Mouse (Mus musculus): ENCODE measurements around the gene Cds2. TPM values are rescaled to one million over a fixed set of nuclear protein-coding genes. Genes with fewer than 3 reads are reported as not detected.
A peak's percentile ranks its signal among the peaks of the same experiment; 100 is the strongest.
"Not testable (repeated sequence)": the region's sequence is repeated elsewhere in the genome, so short reads cannot be mapped to it uniquely, and the experiment has no call there.

Cds2 gene
- polyA plus RNA-seq, 1 experiment from 2014 or later = 20.4 TPM

- no peaks in the 10 kb centered on the region for H3K27me3 ChIP-seq (ENCODE audit: insufficient read depth, poor library complexity, severe bottlenecking)
- peaks cover 41% of the 10 kb centered on the region for H3K36me3 ChIP-seq
- WGBS = 88% methylated on average over 6 of the region's 6 CpGs
- H3K4me3 ChIP-seq = no peak overlapping the region
- no peaks in the 10 kb centered on the region for H3K4me1 ChIP-seq
- H3K27ac ChIP-seq = no peak overlapping the region
- no peaks in the 10 kb centered on the region for H3K9me3 ChIP-seq
- DNase-seq (ENCODE audit: low spot score) = no peak
Observed at GRCm38 (mm10) chr2:132308829-132309228, 45.9 kb downstream of the Cds2 start.

- Histone ChIP-seq H3K4me3 (no peak overlapping the region), H3K27ac (no peak overlapping the region), H3K4me1 (no peaks in the 10 kb centered on the region), H3K27me3 (ENCODE audit: insufficient read depth, poor library complexity, severe bottlenecking) (no peaks in the 10 kb centered on the region), H3K36me3 (peaks cover 36% of the 10 kb centered on the region), H3K9me3 (no peaks in the 10 kb centered on the region)
- no peak for DNase-seq (ENCODE audit: low spot score)
- WGBS = 88% methylated on average over 6 of the region's 6 CpGs
Observed at GRCm38 (mm10) chr2:132309398-132309930, 46.5 kb downstream of the Cds2 start.

GRCm38 (mm10) chr2:132312616-132313015, 49.7 kb downstream of the Cds2 start:
- DNase-seq (ENCODE audit: low spot score) = no peak
- Histone ChIP-seq H3K27me3 (ENCODE audit: insufficient read depth, poor library complexity, severe bottlenecking) (no peaks in the 10 kb centered on the region), H3K4me1 (no peaks in the 10 kb centered on the region), H3K27ac (no peak overlapping the region), H3K36me3 (peaks cover 14% of the 10 kb centered on the region; the same call in 1 of the 2 replicates), H3K9me3 (no peaks in the 10 kb centered on the region), H3K4me3 (no peak overlapping the region)
- 75% methylated on average over 5 of the region's 5 CpGs for WGBS

- H3K27ac ChIP-seq = no peak overlapping the region
- H3K27me3 ChIP-seq (ENCODE audit: insufficient read depth, poor library complexity, severe bottlenecking) = no peaks in the 10 kb centered on the region
- H3K9me3 ChIP-seq = no peaks in the 10 kb centered on the region
- no peaks in the 10 kb centered on the region for H3K4me1 ChIP-seq
- 92% methylated on average over 2 of the region's 2 CpGs for WGBS
- peaks cover 12% of the 10 kb centered on the region; the same call in 1 of the 2 replicates for H3K36me3 ChIP-seq
- DNase-seq (ENCODE audit: low spot score) = no peak
- no peak overlapping the region for H3K4me3 ChIP-seq
Observed at GRCm38 (mm10) chr2:132313568-132313967, 50.6 kb downstream of the Cds2 start.

- WGBS = 84% methylated on average over 8 of the region's 8 CpGs
- H3K27ac ChIP-seq; H3K4me1 ChIP-seq; H3K27me3 ChIP-seq (ENCODE audit: insufficient read depth, poor library complexity, severe bottlenecking); H3K9me3 ChIP-seq; H3K4me3 ChIP-seq; DNase-seq (ENCODE audit: low spot score); H3K36me3 ChIP-seq: not testable (repeated sequence)
Observed at GRCm38 (mm10) chr2:132314057-132314456, 51.1 kb downstream of the Cds2 start.

GRCm38 (mm10) chr2:132316041-132316808, 53.3 kb downstream of the Cds2 start:
- peak; percentile 80 for DNase-seq (ENCODE audit: low spot score)
- 35% methylated on average over 8 of the region's 8 CpGs for WGBS
- Histone ChIP-seq H3K4me1 (no peaks in the 10 kb centered on the region), H3K27me3 (ENCODE audit: insufficient read depth, poor library complexity, severe bottlenecking) (no peaks in the 10 kb centered on the region), H3K27ac (no peak overlapping the region), H3K9me3 (no peaks in the 10 kb centered on the region), H3K4me3 (no peak overlapping the region), H3K36me3 (0 out of 2 replicates have a peak, but pooled peaks cover 7% of the 10 kb centered on the region)

GRCm38 (mm10) chr2:132317178-132317577, 54.2 kb downstream of the Cds2 start:
- no peak overlapping the region for H3K4me3 ChIP-seq
- H3K36me3 ChIP-seq = 0 out of 2 replicates have a peak, but pooled peaks cover under 1% of the 10 kb centered on the region
- DNase-seq (ENCODE audit: low spot score) = no peak
- WGBS = 76% methylated on average over 1 of the region's 1 CpGs
- H3K27ac ChIP-seq = no peak overlapping the region
- H3K4me1 ChIP-seq = no peaks in the 10 kb centered on the region
- H3K27me3 ChIP-seq (ENCODE audit: insufficient read depth, poor library complexity, severe bottlenecking) = no peaks in the 10 kb centered on the region
- no peaks in the 10 kb centered on the region for H3K9me3 ChIP-seq

GRCm38 (mm10) chr2:132320516-132320915, 57.6 kb downstream of the Cds2 start:
- no peak for DNase-seq (ENCODE audit: low spot score)
- Histone ChIP-seq H3K4me1 (no peaks in the 10 kb centered on the region), H3K9me3 (no peaks in the 10 kb centered on the region), H3K27me3 (ENCODE audit: insufficient read depth, poor library complexity, severe bottlenecking) (no peaks in the 10 kb centered on the region), H3K27ac (no peak overlapping the region), H3K4me3 (no peak overlapping the region), H3K36me3 (no peaks in the 10 kb centered on the region)
- 74% methylated on average over 5 of the region's 5 CpGs for WGBS

- Histone ChIP-seq H3K36me3 (no peaks in the 10 kb centered on the region), H3K4me3 (no peak overlapping the region), H3K9me3 (no peaks in the 10 kb centered on the region), H3K4me1 (no peaks in the 10 kb centered on the region), H3K27ac (no peak overlapping the region), H3K27me3 (ENCODE audit: insufficient read depth, poor library complexity, severe bottlenecking) (no peaks in the 10 kb centered on the region)
- DNase-seq (ENCODE audit: low spot score) = no peak
- 50% methylated on average over 4 of the region's 4 CpGs for WGBS
Observed at GRCm38 (mm10) chr2:132323541-132323940, 60.6 kb downstream of the Cds2 start.

GRCm38 (mm10) chr2:132337202-132337601, 74.3 kb downstream of the Cds2 start:
- H3K27ac ChIP-seq = no peak overlapping the region
- H3K9me3 ChIP-seq = no peaks in the 10 kb centered on the region
- no peaks in the 10 kb centered on the region for H3K27me3 ChIP-seq (ENCODE audit: insufficient read depth, poor library complexity, severe bottlenecking)
- H3K36me3 ChIP-seq = no peaks in the 10 kb centered on the region
- 0 out of 2 replicates have a peak, but pooled peaks cover 4% of the 10 kb centered on the region for H3K4me1 ChIP-seq
- WGBS = 86% methylated on average over 2 of the region's 2 CpGs
- no peak overlapping the region for H3K4me3 ChIP-seq
- no peak for DNase-seq (ENCODE audit: low spot score)

GRCm38 (mm10) chr2:132340350-132340749, 77.4 kb downstream of the Cds2 start:
- DNase-seq (ENCODE audit: low spot score) = no peak
- Histone ChIP-seq H3K9me3 (no peaks in the 10 kb centered on the region), H3K4me3 (no peak overlapping the region), H3K27me3 (ENCODE audit: insufficient read depth, poor library complexity, severe bottlenecking) (no peaks in the 10 kb centered on the region), H3K4me1 (0 out of 2 replicates have a peak, but pooled peaks cover 4% of the 10 kb centered on the region), H3K27ac (no peak overlapping the region), H3K36me3 (no peaks in the 10 kb centered on the region)
- 33% methylated on average over 2 of the region's 2 CpGs for WGBS

GRCm38 (mm10) chr2:132341293-132341692, 78.3 kb downstream of the Cds2 start:
- H3K4me1 ChIP-seq = 0 out of 2 replicates have a peak, but pooled peaks cover 4% of the 10 kb centered on the region
- WGBS = 74% methylated on average over 3 of the region's 3 CpGs
- no peaks in the 10 kb centered on the region for H3K9me3 ChIP-seq
- H3K36me3 ChIP-seq = no peaks in the 10 kb centered on the region
- DNase-seq (ENCODE audit: low spot score) = no peak
- H3K27me3 ChIP-seq (ENCODE audit: insufficient read depth, poor library complexity, severe bottlenecking) = no peaks in the 10 kb centered on the region
- no peak overlapping the region for H3K27ac ChIP-seq
- no peak overlapping the region for H3K4me3 ChIP-seq

- no peak for DNase-seq (ENCODE audit: low spot score)
- 88% methylated on average over 11 of the region's 11 CpGs for WGBS
Observed at GRCm38 (mm10) chr2:132343846-132344245, 80.9 kb downstream of the Cds2 start.

More at GRCm38 (mm10) chr2:132343846-132344245, 80.9 kb downstream of the Cds2 start:
- H3K4me1 ChIP-seq = no peaks in the 10 kb centered on the region
- H3K9me3 ChIP-seq = no peaks in the 10 kb centered on the region
- no peaks in the 10 kb centered on the region for H3K36me3 ChIP-seq
- H3K4me3 ChIP-seq = no peak overlapping the region
- no peak overlapping the region for H3K27ac ChIP-seq
- no peaks in the 10 kb centered on the region; the same call in 1 of the 2 replicates for H3K27me3 ChIP-seq (ENCODE audit: insufficient read depth, poor library complexity, severe bottlenecking)
